Comparison of ENCODE assay signal across 22 mouse cellular contexts in the genomic region with DNA sequence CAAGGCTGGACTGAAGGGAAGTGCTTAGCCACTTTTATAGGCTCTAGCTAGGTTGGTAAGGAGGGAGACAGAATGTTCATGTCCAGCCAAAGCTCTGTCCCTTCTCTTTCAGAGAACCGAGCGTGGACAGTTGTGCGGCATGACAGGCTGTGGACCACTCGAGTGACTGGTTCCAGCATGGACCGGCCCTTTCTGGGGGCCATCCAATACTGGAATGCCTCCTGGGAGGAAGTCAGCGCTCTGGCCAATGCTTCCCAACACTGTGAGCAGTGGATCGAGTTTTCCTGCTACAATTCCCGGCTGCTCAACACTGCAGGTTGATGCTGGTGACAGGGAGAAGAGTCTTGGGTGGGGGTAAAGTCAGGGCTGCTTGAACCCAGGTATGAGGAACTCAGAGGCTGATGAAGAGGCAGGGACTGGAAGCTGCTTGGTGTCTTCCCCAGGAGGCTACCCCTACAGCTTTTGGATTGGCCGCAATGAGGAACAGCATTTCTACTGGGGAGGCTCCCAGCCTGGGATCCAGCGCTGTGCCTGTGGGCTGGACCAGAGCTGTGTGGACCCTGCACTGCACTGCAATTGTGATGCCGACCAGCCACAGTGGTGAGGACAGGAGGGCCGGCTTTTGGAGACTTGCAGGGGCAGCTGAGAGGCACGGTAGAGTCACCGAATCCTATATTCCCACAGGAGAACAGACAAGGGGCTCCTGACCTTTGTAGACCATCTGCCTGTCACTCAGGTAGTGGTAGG. TPM values are rescaled to one million over a fixed set of nuclear protein-coding genes. Genes with fewer than 3 reads are reported as not detected.
DNase-seq lines count a peak whose midpoint lies in the region; ATAC-seq and TF ChIP-seq lines count a peak whose summit lies in the region.
"Had no signal": no experiment of that assay in that cellular context is flagged by ENCODE, and none has a peak within 500 bp of the region (broad histone marks: within the 10 kb centered on the region; RNA-seq: fewer than 3 reads in every experiment).

No protein-coding gene starts in this region.

- H3K9ac ChIP-seq in midbrain, embryonic 11.5 days (ENCODE audit: low read length), result no peak overlapping the region
- H3K9ac ChIP-seq in midbrain, postnatal 0 days (replicated peaks; ENCODE audit: low read length, poor library complexity, severe bottlenecking), result no peak overlapping the region
- H3K9ac ChIP-seq in hindbrain, embryonic 13.5 days, result peak overlapping the region; percentile 46; the same call in 1 of the 2 replicates
- H3K9ac ChIP-seq: embryonic facial prominence, embryonic 13.5 days; kidney, embryonic 15.5 days; liver, embryonic 12.5 days; lung, embryonic 15.5 days had no signal

- peak; percentile 81 to 84 for DNase-seq in cerebellum, postnatal 10 days
- no peak for DNase-seq in cerebellum, adult 11 months
- peak; percentile 40 to 64 for DNase-seq in heart, postnatal 14 days
- no peak for DNase-seq in heart, adult 8-10 months (ENCODE audit: low spot score)
- peak; percentile 51 for DNase-seq in midbrain, embryonic 11.5 days (ENCODE audit: low spot score, missing footprints)
- DNase-seq in midbrain, postnatal 0 days (ENCODE audit: low spot score), result no peak
- DNase-seq in right cerebral cortex, postnatal 25 days, result no peak
- DNase-seq: adrenal gland, adult 8-10 months; B cell, adult 2 months; gastrocnemius, postnatal 14 days; layer of hippocampus, postnatal 36 days had no signal

- H3K4me3 ChIP-seq in midbrain, embryonic 11.5 days (ENCODE audit: low read depth, low read length), result no peak overlapping the region
- H3K4me3 ChIP-seq in midbrain, postnatal 0 days (ENCODE audit: low read depth, low read length), result no peak overlapping the region
- no peak overlapping the region for H3K4me3 ChIP-seq in hindbrain, embryonic 13.5 days
- H3K4me3 ChIP-seq: embryonic facial prominence, embryonic 13.5 days; kidney, embryonic 15.5 days; liver, embryonic 12.5 days; lung, embryonic 15.5 days had no signal

- H3K4me2 ChIP-seq in midbrain, embryonic 11.5 days, result no peak overlapping the region
- no peak overlapping the region for H3K4me2 ChIP-seq in midbrain, postnatal 0 days (ENCODE audit: low read depth, low read length, poor library complexity, severe bottlenecking)
- H3K4me2 ChIP-seq in hindbrain, embryonic 13.5 days, result no peak overlapping the region
- H3K4me2 ChIP-seq: embryonic facial prominence, embryonic 13.5 days; kidney, embryonic 15.5 days; liver, embryonic 12.5 days; lung, embryonic 15.5 days had no signal

- no peak for ATAC-seq in midbrain, embryonic 11.5 days (ENCODE audit: low FRiP score)
- ATAC-seq in midbrain, postnatal 0 days (ENCODE audit: low FRiP score), result no peak
- no peak for ATAC-seq in hindbrain, embryonic 13.5 days (ENCODE audit: low FRiP score)
- ATAC-seq: inflammation-experienced regulatory T-cells, adult 6 months; liver, embryonic 12.5 days had no signal

- intact Hi-C loops in heart, postnatal 14 days (cut with DNase I), result loop anchor here (5.0 kb wide), 2 partner anchors 186 to 201 kb away; no protein-coding TSS in a partner anchor

- no peak overlapping the region for H3K27ac ChIP-seq in midbrain, embryonic 11.5 days (ENCODE audit: low read depth, low read length)
- H3K27ac ChIP-seq in midbrain, postnatal 0 days (ENCODE audit: low read depth, low read length), result no peak overlapping the region
- H3K27ac ChIP-seq in hindbrain, embryonic 13.5 days, result no peak overlapping the region
- H3K27ac ChIP-seq: embryonic facial prominence, embryonic 13.5 days; kidney, embryonic 15.5 days; liver, embryonic 12.5 days; lung, embryonic 15.5 days; macrophage; stomach, postnatal 0 days had no signal

- H3K4me1 ChIP-seq in midbrain, embryonic 11.5 days (ENCODE audit: control insufficient read depth, insufficient read depth, low read length), result no peaks in the 10 kb centered on the region
- 0 out of 2 replicates have a peak, but pooled peaks cover 3% of the 10 kb centered on the region for H3K4me1 ChIP-seq in midbrain, postnatal 0 days (ENCODE audit: insufficient read depth, low read length)
- H3K4me1 ChIP-seq in hindbrain, embryonic 13.5 days (replicated peaks), result peaks cover 8% of the 10 kb centered on the region

- H3K9me3 ChIP-seq in midbrain, embryonic 11.5 days (ENCODE audit: control insufficient read depth, low read length), result no peaks in the 10 kb centered on the region
- H3K9me3 ChIP-seq in midbrain, postnatal 0 days (ENCODE audit: low read length), result no peaks in the 10 kb centered on the region
- H3K9me3 ChIP-seq in hindbrain, embryonic 13.5 days, result no peaks in the 10 kb centered on the region
- H3K9me3 ChIP-seq: embryonic facial prominence, embryonic 13.5 days; kidney, embryonic 15.5 days; liver, embryonic 12.5 days; lung, embryonic 15.5 days had no signal

- no peak for TF ChIP-seq CTCF in midbrain, postnatal 0 days (IDR thresholded peaks at IDR 0.05)

- H3K36me3 ChIP-seq in midbrain, embryonic 11.5 days (ENCODE audit: control insufficient read depth, insufficient read depth, low read length), result no peaks in the 10 kb centered on the region
- peaks cover 46% of the 10 kb centered on the region for H3K36me3 ChIP-seq in midbrain, postnatal 0 days (ENCODE audit: insufficient read depth, low read length)
- H3K36me3 ChIP-seq in hindbrain, embryonic 13.5 days, result peaks cover 18% of the 10 kb centered on the region
- H3K36me3 ChIP-seq: embryonic facial prominence, embryonic 13.5 days; liver, embryonic 12.5 days; lung, embryonic 15.5 days had no signal

- peaks cover 11% of the 10 kb centered on the region for H3K27me3 ChIP-seq in midbrain, embryonic 11.5 days (ENCODE audit: control insufficient read depth, insufficient read depth, low read length)
- 0 out of 2 replicates have a peak, but pooled peaks cover 5% of the 10 kb centered on the region for H3K27me3 ChIP-seq in midbrain, postnatal 0 days (ENCODE audit: insufficient read depth, low read length)
- peaks cover 28% of the 10 kb centered on the region for H3K27me3 ChIP-seq in hindbrain, embryonic 13.5 days

- WGBS in midbrain, embryonic 11.5 days, result 75% methylated on average over 14 of the region's 14 CpGs
- WGBS in midbrain, postnatal 0 days, result 80% methylated on average over 14 of the region's 14 CpGs
- WGBS in hindbrain, embryonic 13.5 days, result 76% methylated on average over 14 of the region's 14 CpGs

RNA-seq across cellular contexts. Expression of a gene that starts 7.7 kb away (rescaled TPM):
- not detected for total RNA-seq in heart, postnatal 14 days (2021)
- under 1 TPM in 2 of 4 experiments, not detected in 2; 0.14 to 0.19 TPM for total RNA-seq in heart, adult 8-10 months (2022)
- polyA plus RNA-seq in midbrain, embryonic 11.5 days (2014; fragmentation: Nextera tagmentation; extraction: Ambion mirVana), result not detected in 2 replicates
- 0.61 and 1.4 TPM in 2 replicates for total RNA-seq in midbrain, postnatal 0 days (2014; rRNA removed)
- polyA plus RNA-seq in midbrain, postnatal 0 days (2015; fragmentation: Nextera tagmentation; extraction: Ambion mirVana), result 0.75 and 0.83 TPM in 2 replicates
- 0.13 and 0.18 TPM in 2 replicates for polyA plus RNA-seq in hindbrain, embryonic 13.5 days (2015; fragmentation: Nextera tagmentation; extraction: Ambion mirVana)
- total RNA-seq: common myeloid progenitor, adult 5-6 weeks; layer of hippocampus, postnatal 36 days had no signal
- polyA plus RNA-seq: heart, embryonic 14.5 days; macrophage had no signal

RNA-seq across cellular contexts. Expression of a gene that starts 11.8 kb away (rescaled TPM):
- 10 to 100 TPM; 26.6 to 26.9 TPM for total RNA-seq in heart, postnatal 14 days (2021)
- 10 to 100 TPM; 23.4 to 29.9 (median 28.1) TPM for total RNA-seq in heart, adult 8-10 months (2022)
- polyA plus RNA-seq in midbrain, embryonic 11.5 days (2014; fragmentation: Nextera tagmentation; extraction: Ambion mirVana), result 5.8 and 7.2 TPM in 2 replicates
- 13.7 and 23.4 TPM in 2 replicates for total RNA-seq in midbrain, postnatal 0 days (2014; rRNA removed)
- 5.8 and 6.2 TPM in 2 replicates for polyA plus RNA-seq in midbrain, postnatal 0 days (2015; fragmentation: Nextera tagmentation; extraction: Ambion mirVana)
- polyA plus RNA-seq in hindbrain, embryonic 13.5 days (2015; fragmentation: Nextera tagmentation; extraction: Ambion mirVana), result 8.7 and 10.2 TPM in 2 replicates
- polyA plus RNA-seq: inflammation-experienced regulatory T-cells, adult 6 months had no signal

RNA-seq across cellular contexts. Expression of a gene that starts 12.6 kb away (rescaled TPM):
- total RNA-seq in heart, postnatal 14 days (2021), result 1 to 10 TPM; 1.4 to 2.1 TPM
- 1 to 10 TPM; 1.1 to 2.9 (median 1.5) TPM for total RNA-seq in heart, adult 8-10 months (2022)
- 0.30 and 0.32 TPM in 2 replicates for polyA plus RNA-seq in midbrain, embryonic 11.5 days (2014; fragmentation: Nextera tagmentation; extraction: Ambion mirVana)
- 12.5 and 15.0 TPM in 2 replicates for total RNA-seq in midbrain, postnatal 0 days (2014; rRNA removed)
- polyA plus RNA-seq in midbrain, postnatal 0 days (2015; fragmentation: Nextera tagmentation; extraction: Ambion mirVana), result 3.0 and 3.2 TPM in 2 replicates
- polyA plus RNA-seq in hindbrain, embryonic 13.5 days (2015; fragmentation: Nextera tagmentation; extraction: Ambion mirVana), result 2.6 and 2.8 TPM in 2 replicates

RNA-seq across cellular contexts. Expression of a gene that starts 27.2 kb away (rescaled TPM):
- 1 to 10 TPM; 2.2 to 2.9 TPM for total RNA-seq in heart, postnatal 14 days (2021)
- 1 to 10 TPM; 2.7 to 4.9 (median 3.0) TPM for total RNA-seq in heart, adult 8-10 months (2022)
- 3.4 and 5.1 TPM in 2 replicates for polyA plus RNA-seq in midbrain, embryonic 11.5 days (2014; fragmentation: Nextera tagmentation; extraction: Ambion mirVana)
- total RNA-seq in midbrain, postnatal 0 days (2014; rRNA removed), result 38.4 and 40.6 TPM in 2 replicates
- 86.1 and 93.8 TPM in 2 replicates for polyA plus RNA-seq in midbrain, postnatal 0 days (2015; fragmentation: Nextera tagmentation; extraction: Ambion mirVana)
- 34.6 and 38.2 TPM in 2 replicates for polyA plus RNA-seq in hindbrain, embryonic 13.5 days (2015; fragmentation: Nextera tagmentation; extraction: Ambion mirVana)
- total RNA-seq: common myeloid progenitor, adult 5-6 weeks; monocyte, adult 5-6 weeks had no signal

RNA-seq across cellular contexts. Expression of a gene that starts 43.3 kb away (rescaled TPM):
- 10 to 100 TPM; 24.0 to 27.5 TPM for total RNA-seq in heart, postnatal 14 days (2021)
- total RNA-seq in heart, adult 8-10 months (2022), result 10 to 100 TPM; 28.6 to 37.3 (median 31.7) TPM
- 10.4 and 10.6 TPM in 2 replicates for polyA plus RNA-seq in midbrain, embryonic 11.5 days (2014; fragmentation: Nextera tagmentation; extraction: Ambion mirVana)
- total RNA-seq in midbrain, postnatal 0 days (2014; rRNA removed), result 26.5 and 40.0 TPM in 2 replicates
- polyA plus RNA-seq in midbrain, postnatal 0 days (2015; fragmentation: Nextera tagmentation; extraction: Ambion mirVana), result 25.4 and 25.9 TPM in 2 replicates
- 20.4 and 20.7 TPM in 2 replicates for polyA plus RNA-seq in hindbrain, embryonic 13.5 days (2015; fragmentation: Nextera tagmentation; extraction: Ambion mirVana)

Comparison
In these comparisons a context has a peak if more than half of its experiments do, and no peak if none do; other contexts are left out.
1. DNase-seq: peak in cerebellum, postnatal 10 days (2 of 2), heart, postnatal 14 days (2 of 2) and midbrain, embryonic 11.5 days (single experiment); none in cerebellum, adult 11 months (single experiment), heart, adult 8-10 months (single experiment), midbrain, postnatal 0 days (single experiment) and right cerebral cortex, postnatal 25 days (single experiment).